Mouse (Mus musculus): Measurements from ENCODE around the gene Uchl4. TPM values are rescaled to one million over a fixed set of nuclear protein-coding genes. Genes with fewer than 3 reads are reported as not detected.
"Not testable (repeated sequence)": the region's sequence is repeated elsewhere in the genome, so short reads cannot be mapped to it uniquely, and the experiment has no call there.

Gene Uchl4
- 2.9 and 3.1 TPM in 2 replicates for polyA plus RNA-seq (2015; fragmentation: Nextera tagmentation; extraction: Ambion mirVana)

DNA sequence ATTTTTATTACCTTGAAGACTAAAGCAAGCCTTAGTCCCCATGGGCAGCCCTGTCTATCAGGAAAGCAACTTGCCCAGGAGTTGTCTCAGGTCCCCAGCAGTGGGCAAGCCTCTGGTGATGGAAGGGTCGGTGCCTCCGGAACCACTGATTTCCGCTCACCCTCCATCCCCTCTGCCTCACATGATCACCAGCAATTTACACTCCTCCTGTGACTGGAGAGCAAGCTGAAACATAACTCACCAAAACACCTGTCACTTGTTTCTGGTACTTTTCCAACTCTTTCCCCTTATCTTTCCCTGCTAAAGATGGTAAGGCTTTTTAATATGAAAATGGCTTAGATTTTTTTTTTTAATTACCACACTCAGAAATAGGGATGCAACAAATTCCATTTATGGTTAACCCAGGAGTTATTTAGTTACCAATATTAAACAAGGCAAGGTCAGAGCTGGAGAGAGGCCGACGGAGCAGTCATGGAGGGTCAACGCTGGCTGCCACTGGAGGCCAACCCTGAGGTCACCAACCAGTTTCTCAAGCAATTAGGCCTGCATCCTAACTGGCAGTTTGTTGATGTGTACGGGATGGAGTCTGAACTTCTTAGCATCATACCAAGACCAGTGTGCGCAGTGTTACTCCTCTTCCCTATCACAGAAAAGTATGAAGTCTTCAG, at the start of gene Uchl4:
Uchl4 (plus strand) TSS at position 434 of the 668 bp plus-strand sequence.
- ATAC-seq (ENCODE audit: low FRiP score), result no peak
- H3K27me3 ChIP-seq, result no peaks in the 10 kb centered on the region
- H3K4me1 ChIP-seq (replicated peaks), result peaks cover 42% of the 10 kb centered on the region
- H3K4me2 ChIP-seq, result no peak within 1 kb of the TSS
- no peak within 1 kb of the TSS for H3K9ac ChIP-seq
- WGBS, result 93% methylated on average over 8 of the region's 8 CpGs
- H3K36me3 ChIP-seq, result no peaks in the 10 kb centered on the region
- H3K9me3 ChIP-seq, result no peaks in the 10 kb centered on the region
- H3K27ac ChIP-seq, result peak within 1 kb of the TSS; percentile 58
- H3K4me3 ChIP-seq, result no peak within 1 kb of the TSS

DNA sequence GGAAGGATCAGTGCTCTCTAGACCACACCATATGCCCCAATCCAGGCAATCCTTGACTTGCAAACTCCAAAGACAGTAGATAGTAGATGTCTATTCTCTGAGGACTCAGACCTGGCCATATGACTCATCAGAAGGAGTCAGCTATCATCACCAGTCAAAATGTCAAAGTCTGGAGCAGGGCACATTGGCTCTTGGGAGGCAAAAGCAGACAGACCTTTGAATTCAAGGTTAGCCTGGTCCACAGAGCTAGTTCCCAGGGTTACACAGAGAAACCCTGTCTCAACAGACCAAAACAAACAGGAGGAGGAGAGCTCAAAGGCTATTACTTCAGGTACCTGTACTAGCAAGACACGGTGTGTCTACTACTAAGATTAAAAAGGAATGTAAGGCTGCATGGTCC, 41.1 kb upstream of the Uchl4 start:
- Histone ChIP-seq H3K4me3 (no peak overlapping the region), H3K9ac (no peak overlapping the region), H3K4me2 (no peak overlapping the region), H3K36me3 (peaks cover 43% of the 10 kb centered on the region), H3K9me3 (no peaks in the 10 kb centered on the region), H3K27me3 (no peaks in the 10 kb centered on the region), H3K4me1 (replicated peaks) (no peaks in the 10 kb centered on the region), H3K27ac (no peak overlapping the region)
- ATAC-seq (ENCODE audit: low FRiP score), result no peak
- 94% methylated on average over 1 of the region's 1 CpGs for WGBS

DNA sequence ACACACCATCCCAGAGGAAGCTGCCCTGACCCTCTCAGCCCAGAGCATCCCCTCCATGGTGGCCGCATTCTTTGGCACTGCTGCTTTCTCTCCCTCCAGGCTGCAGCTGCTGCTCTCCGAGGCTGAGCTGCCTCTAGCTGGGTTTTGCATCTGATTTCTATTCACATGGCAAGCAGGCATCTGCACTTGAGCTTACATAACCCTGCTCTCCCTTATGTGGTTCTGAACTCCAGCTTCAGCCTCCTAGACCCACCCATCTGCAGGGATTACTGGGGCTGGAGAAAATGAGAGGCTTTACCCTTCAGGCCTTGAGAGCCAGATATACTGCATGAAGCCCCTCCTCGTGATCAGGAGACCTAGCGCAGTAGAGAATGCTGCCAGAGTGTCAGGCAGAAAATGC, 39.4 kb upstream of the Uchl4 start:
- no peak overlapping the region for H3K4me3 ChIP-seq
- H3K27me3 ChIP-seq, result no peaks in the 10 kb centered on the region
- H3K9ac ChIP-seq, result no peak overlapping the region
- H3K4me2 ChIP-seq, result no peak overlapping the region
- 85% methylated on average over 4 of the region's 4 CpGs for WGBS
- no peak overlapping the region for H3K27ac ChIP-seq
- H3K9me3 ChIP-seq, result no peaks in the 10 kb centered on the region
- ATAC-seq (ENCODE audit: low FRiP score), result no peak
- no peaks in the 10 kb centered on the region for H3K4me1 ChIP-seq (replicated peaks)
- H3K36me3 ChIP-seq, result peaks cover 30% of the 10 kb centered on the region

DNA sequence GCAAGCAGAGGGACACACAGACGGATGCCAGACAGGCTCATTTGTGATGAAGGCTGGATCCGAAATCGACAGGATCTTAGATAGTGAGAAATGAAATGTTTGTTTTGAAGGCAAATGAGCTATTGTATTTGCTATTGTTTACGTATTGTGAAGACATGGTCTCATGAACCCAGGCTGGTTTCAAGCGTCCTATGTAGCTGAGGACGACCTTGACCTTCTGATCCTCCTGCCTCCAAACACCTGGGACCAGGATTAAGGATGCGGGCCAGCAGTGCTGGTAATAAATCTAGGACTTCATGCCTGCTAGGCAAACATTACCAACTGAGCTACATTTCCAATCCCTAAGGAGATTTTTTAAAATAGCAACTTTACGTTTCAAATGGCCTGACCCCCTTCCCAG, 37.5 kb upstream of the Uchl4 start:
- Histone ChIP-seq H3K27me3 (no peaks in the 10 kb centered on the region), H3K4me2 (no peak overlapping the region), H3K9me3 (no peaks in the 10 kb centered on the region), H3K36me3 (peaks cover 19% of the 10 kb centered on the region), H3K9ac (no peak overlapping the region), H3K4me1 (replicated peaks) (no peaks in the 10 kb centered on the region), H3K4me3 (no peak overlapping the region), H3K27ac (no peak overlapping the region)
- WGBS, result 87% methylated on average over 8 of the region's 8 CpGs
- no peak for ATAC-seq (ENCODE audit: low FRiP score)

DNA sequence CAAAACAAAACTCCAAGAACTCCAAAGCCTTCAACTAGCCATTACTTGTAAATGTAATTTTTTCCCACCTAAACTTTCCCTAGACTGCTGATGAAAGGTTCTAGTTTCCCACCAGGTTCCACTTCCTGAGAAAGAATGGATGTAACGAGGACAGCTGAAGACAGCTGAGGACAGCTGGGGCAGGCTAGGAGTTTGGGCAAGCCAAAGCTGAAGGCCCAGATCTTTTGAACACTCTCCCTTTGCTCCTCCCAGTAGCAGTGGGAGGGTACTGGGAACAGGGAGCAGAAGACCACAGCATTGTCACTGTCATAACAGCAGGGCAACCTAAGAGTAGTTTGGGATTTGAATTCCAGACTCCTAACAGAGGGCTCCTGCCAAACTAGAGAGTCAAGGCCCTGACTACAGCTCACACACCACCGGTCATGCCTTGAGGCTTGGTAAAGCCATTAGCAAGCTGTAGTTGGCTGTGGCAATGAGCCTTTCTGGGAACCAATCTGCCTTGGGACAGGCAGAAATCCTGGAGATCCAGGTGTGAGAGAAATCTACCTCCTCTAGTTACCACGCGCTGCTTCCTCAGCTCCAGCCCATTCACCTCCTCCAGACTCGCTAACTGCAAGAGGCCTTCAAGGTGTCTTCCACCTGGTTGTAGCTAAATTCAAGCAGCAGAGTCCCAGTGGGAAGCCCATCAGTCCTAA, 36.8 kb upstream of the Uchl4 start:
- Histone ChIP-seq H3K9me3 (no peaks in the 10 kb centered on the region), H3K36me3 (peaks cover 19% of the 10 kb centered on the region), H3K4me1 (replicated peaks) (no peaks in the 10 kb centered on the region), H3K4me3 (no peak overlapping the region), H3K27me3 (no peaks in the 10 kb centered on the region), H3K4me2 (no peak overlapping the region), H3K27ac (no peak overlapping the region), H3K9ac (no peak overlapping the region)
- WGBS, result 98% methylated on average over 5 of the region's 5 CpGs
- no peak for ATAC-seq (ENCODE audit: low FRiP score)

DNA sequence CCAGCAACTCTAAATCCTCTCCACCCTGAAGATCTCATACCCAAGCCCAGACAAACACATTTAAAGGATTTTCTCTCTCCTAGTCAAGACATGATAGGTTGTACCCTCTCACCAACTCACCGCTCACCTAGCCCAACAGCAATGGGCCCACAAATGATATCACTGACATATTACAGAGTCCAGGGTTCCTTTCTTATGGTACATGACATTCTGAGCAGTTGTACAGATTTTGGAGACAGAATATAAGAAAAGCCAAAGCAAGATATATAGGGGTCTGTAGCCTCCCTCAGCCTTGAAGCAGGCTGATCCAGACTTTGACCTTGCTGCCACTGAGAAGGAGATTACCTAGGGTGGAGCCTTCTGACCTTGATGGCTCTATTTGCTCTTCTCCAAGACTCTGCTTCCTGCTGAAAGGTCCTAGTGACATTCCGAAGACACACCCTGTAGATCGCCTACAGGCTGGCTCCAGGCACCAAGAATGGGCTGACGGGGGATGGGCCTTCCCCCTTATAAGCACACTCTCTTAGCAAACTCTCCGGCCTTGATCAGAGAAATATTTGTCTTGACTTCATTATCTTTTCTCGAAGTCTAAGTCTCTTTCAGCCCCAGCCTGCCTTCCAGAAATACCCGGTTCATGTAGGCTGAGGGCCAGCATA, 36.1 kb upstream of the Uchl4 start:
- H3K36me3 ChIP-seq, result peaks cover 20% of the 10 kb centered on the region
- 93% methylated on average over 7 of the region's 7 CpGs for WGBS
- H3K27me3 ChIP-seq; H3K4me3 ChIP-seq; H3K4me1 ChIP-seq (replicated peaks); H3K9me3 ChIP-seq; H3K27ac ChIP-seq; H3K4me2 ChIP-seq; ATAC-seq (ENCODE audit: low FRiP score); H3K9ac ChIP-seq: not testable (repeated sequence)

DNA sequence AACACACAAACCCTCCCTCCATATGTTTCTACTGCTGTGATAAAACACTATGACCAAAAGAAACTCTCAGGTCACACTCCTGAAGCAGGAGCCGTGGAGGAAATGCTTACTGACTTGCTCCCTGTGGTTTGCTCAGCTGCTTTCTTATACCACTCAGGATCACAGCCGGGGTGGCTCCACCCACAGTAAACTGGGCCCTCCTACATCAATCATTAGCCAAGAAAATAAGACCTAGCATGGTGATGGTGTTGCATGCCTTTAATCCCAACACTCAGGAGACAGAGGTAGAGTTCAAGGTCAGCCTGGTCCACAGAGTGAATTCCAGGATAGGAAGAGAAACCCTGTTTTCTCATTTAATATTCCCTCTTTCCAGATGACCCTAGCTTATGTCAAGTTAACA, 35.1 kb upstream of the Uchl4 start:
- no peak for ATAC-seq (ENCODE audit: low FRiP score)
- H3K4me1 ChIP-seq (replicated peaks), result no peaks in the 10 kb centered on the region
- H3K27me3 ChIP-seq, result no peaks in the 10 kb centered on the region
- H3K9ac ChIP-seq, result no peak overlapping the region
- H3K4me2 ChIP-seq, result no peak overlapping the region
- no peak overlapping the region for H3K4me3 ChIP-seq
- H3K9me3 ChIP-seq, result no peaks in the 10 kb centered on the region
- H3K27ac ChIP-seq, result no peak overlapping the region
- peaks cover 27% of the 10 kb centered on the region for H3K36me3 ChIP-seq
- WGBS, result 84% methylated on average over 2 of the region's 2 CpGs

DNA sequence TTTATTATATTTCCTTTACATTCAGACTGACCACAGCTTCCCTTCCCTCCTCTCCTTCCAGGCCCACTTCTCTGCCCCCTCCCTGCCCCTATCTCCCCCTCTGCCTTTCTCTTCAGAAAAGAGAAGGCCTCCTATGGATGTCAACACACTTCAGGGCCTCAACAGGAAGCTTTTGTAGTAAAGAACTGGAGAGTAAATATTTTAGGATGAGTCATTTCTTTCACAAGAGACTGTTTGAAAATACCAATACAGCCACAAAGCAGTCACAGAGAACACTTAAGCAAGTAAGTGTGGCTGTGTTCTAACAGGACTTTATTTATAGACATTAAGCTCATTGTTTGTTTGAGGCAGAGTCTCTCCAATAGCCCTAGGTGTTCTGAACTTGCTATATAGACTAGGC, 32.7 kb upstream of the Uchl4 start:
- H3K4me3 ChIP-seq, result no peak overlapping the region
- H3K9me3 ChIP-seq, result no peaks in the 10 kb centered on the region
- no peak overlapping the region for H3K4me2 ChIP-seq

DNA sequence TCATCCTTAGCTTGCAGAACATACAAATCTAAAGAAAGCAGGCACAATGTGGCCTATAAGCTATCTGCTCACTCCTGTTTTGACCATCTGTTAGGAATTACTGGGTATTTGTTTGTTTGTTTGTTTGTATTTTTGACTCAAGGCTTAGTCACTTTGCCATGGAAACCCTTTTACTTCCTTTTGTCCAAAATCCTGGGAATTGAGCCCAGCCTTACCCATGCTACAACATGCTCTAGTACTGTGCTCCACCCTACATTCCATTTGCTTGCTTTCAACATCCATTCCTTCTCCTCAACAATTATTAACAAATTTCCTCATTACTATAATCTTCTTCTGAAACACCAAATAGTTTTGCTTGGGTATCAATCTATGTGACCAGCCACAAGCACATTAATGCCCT, 32.1 kb upstream of the Uchl4 start:
- H3K4me3 ChIP-seq, result no peak overlapping the region
- ATAC-seq (ENCODE audit: low FRiP score), result no peak
- H3K36me3 ChIP-seq, result peaks cover 25% of the 10 kb centered on the region
- no peaks in the 10 kb centered on the region for H3K4me1 ChIP-seq (replicated peaks)
- H3K27me3 ChIP-seq, result no peaks in the 10 kb centered on the region
- no peak overlapping the region for H3K27ac ChIP-seq
- H3K9me3 ChIP-seq, result no peaks in the 10 kb centered on the region
- no peak overlapping the region for H3K9ac ChIP-seq
- no peak overlapping the region for H3K4me2 ChIP-seq

More for the DNA sequence above, 32.7 kb upstream of the Uchl4 start:
- Histone ChIP-seq H3K27ac (no peak overlapping the region), H3K27me3 (no peaks in the 10 kb centered on the region), H3K4me1 (replicated peaks) (no peaks in the 10 kb centered on the region), H3K36me3 (peaks cover 25% of the 10 kb centered on the region), H3K9ac (no peak overlapping the region)
- no peak for ATAC-seq (ENCODE audit: low FRiP score)

DNA sequence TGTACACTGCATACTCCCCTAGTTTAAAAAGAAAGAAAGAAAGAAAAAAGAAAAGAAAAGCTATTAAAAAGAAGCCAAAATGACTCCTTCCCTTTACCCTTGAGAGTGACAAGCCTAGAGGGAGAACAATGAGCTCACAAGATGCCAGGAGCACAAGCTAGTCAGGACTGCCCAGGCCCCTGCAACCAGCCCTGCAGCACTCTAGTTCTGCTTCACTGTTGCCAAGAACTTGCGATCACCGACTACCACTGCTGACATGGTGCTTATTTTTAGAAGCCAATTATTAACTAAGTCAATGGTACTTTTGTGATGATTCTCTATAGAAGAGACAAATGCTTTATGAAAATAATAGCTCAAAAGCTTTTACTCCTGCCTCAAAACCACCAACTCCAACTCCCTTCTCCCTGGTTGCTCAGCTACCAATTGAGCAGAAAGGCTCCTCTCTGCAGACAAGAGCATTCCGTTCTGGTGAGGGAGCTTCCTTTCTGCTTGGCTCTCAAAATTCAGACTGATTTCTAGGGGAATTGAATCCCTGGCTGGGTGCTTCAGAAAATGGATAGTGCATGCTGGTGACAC, 27.4 kb upstream of the Uchl4 start:
- no peak overlapping the region for H3K27ac ChIP-seq
- no peak overlapping the region for H3K4me2 ChIP-seq
- H3K9ac ChIP-seq, result no peak overlapping the region
- H3K9me3 ChIP-seq, result no peaks in the 10 kb centered on the region
- no peak for ATAC-seq (ENCODE audit: low FRiP score)
- WGBS, result 77% methylated on average over 3 of the region's 3 CpGs
- H3K4me1 ChIP-seq (replicated peaks), result no peaks in the 10 kb centered on the region
- H3K36me3 ChIP-seq, result peaks cover 35% of the 10 kb centered on the region
- H3K27me3 ChIP-seq, result no peaks in the 10 kb centered on the region
- no peak overlapping the region for H3K4me3 ChIP-seq

DNA sequence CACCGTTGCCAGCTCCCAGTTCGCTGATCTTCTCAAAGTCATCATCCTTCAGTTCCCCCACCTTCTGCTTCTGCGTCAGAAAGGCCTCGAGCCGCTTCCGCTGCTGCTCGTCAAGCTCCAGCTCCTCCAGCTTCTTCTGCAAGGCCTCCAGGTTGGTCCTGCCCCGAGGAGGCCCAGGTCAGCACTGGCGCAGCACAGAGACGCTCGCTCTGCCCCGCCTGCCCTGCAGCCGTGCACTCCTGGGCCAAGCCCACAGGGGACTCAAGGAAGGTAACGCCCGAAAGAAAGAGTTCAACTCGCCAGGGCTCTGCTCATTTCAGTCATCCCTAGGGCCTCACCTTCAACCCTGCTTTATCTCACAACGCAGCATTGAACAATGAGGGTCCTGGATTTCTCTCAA, 20.5 kb upstream of the Uchl4 start:
- H3K4me1 ChIP-seq (replicated peaks), result no peaks in the 10 kb centered on the region
- 90% methylated on average over 17 of the region's 17 CpGs for WGBS
- no peak for ATAC-seq (ENCODE audit: low FRiP score)
- H3K27ac ChIP-seq, result no peak overlapping the region
- H3K4me3 ChIP-seq, result no peak overlapping the region
- peaks cover 17% of the 10 kb centered on the region for H3K36me3 ChIP-seq
- H3K9ac ChIP-seq, result no peak overlapping the region
- H3K9me3 ChIP-seq, result no peaks in the 10 kb centered on the region
- H3K27me3 ChIP-seq, result no peaks in the 10 kb centered on the region
- H3K4me2 ChIP-seq, result no peak overlapping the region

DNA sequence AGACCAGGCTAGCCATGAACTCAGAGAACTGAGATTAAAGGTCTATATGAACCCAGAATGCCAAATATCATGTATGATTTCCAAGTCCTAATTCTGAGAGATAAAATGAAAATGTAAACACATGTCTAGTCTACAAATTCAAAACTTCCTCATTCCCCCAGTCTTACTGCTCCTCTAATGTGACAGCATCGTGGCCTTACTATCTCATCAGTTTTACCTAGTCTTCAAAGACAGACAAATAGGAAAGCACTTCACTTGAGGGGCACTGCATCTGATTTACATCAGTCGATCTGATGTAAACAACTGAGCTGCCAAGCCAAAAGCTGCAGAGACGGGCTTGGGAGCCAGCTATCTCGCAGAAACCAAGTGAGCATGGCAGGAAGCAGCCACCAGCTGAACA, 18.9 kb upstream of the Uchl4 start:
- 85% methylated on average over 4 of the region's 4 CpGs for WGBS
- Histone ChIP-seq H3K4me1 (replicated peaks) (no peaks in the 10 kb centered on the region), H3K4me2 (no peak overlapping the region), H3K9ac (no peak overlapping the region), H3K9me3 (no peaks in the 10 kb centered on the region), H3K4me3 (no peak overlapping the region), H3K27me3 (no peaks in the 10 kb centered on the region), H3K36me3 (peaks cover 8% of the 10 kb centered on the region; the same call in 1 of the 2 replicates), H3K27ac (no peak overlapping the region)
- no peak for ATAC-seq (ENCODE audit: low FRiP score)

Measured in hindbrain, embryonic 13.5 days (tissue).